Mouse (Mus musculus) midbrain, embryonic 10.5 days (tissue): ENCODE measurements around the gene Polr2j. TPM values are rescaled to one million over a fixed set of nuclear protein-coding genes. Genes with fewer than 3 reads are reported as not detected.
"Not testable (repeated sequence)": the region's sequence is repeated elsewhere in the genome, so short reads cannot be mapped to it uniquely, and the experiment has no call there.

ENCODE experiments used
- DNase-seq: peaks from one replicate; pipeline ENCODE4 v3.0.0-alpha.2; 2017; ENCODE audit warnings: low spot score
- H3K27ac ChIP-seq: fragments of 300-500 bp; sonication (generic); replicated peaks from 2 replicates; pipeline ENCODE4 v1.5.1; 2016; ENCODE audit warnings: mild to moderate bottlenecking
- H3K27me3 ChIP-seq: fragments of 300-500 bp; sonication (generic); 2 replicates; pipeline ENCODE4 v1.6.1; 2016; ENCODE audit warnings: low read depth, mild to moderate bottlenecking; ENCODE audit not compliant: poor library complexity, severe bottlenecking
- H3K36me3 ChIP-seq: fragments of 300-500 bp; sonication (generic); 2 replicates; pipeline ENCODE4 v1.6.1; 2016; ENCODE audit warnings: mild to moderate bottlenecking, moderate library complexity
- H3K4me1 ChIP-seq: fragments of 300-500 bp; sonication (generic); 2 replicates; pipeline ENCODE4 v1.6.1; 2016
- H3K4me3 ChIP-seq: fragments of 300-500 bp; sonication (generic); 2 replicates; pipeline ENCODE4 v1.5.1; 2016; ENCODE audit warnings: mild to moderate bottlenecking, moderate library complexity
- H3K9me3 ChIP-seq: fragments of 300-500 bp; sonication (generic); replicated peaks from 2 replicates; pipeline ENCODE4 v1.6.1; 2016; ENCODE audit warnings: mild to moderate bottlenecking
- WGBS: fragments of 180-500 bp; shearing (Covaris S2); methylation state at CpG from one replicate; pipeline ENCODE4 v1.1.7; 2016; 5-methylcytosine and 5-hydroxymethylcytosine counted together
- polyA plus RNA-seq: library from polyadenylated mRNA; unstranded; fragments of >200 nt; fragmentation: Nextera tagmentation; extraction: Ambion mirVana; gene quantifications from 2 replicates; pipeline ENCODE4 v1.2.1, GENCODE M21; 2016

Polr2j gene
- polyA plus RNA-seq, 1 experiment from 2014 or later, result 311 TPM

GRCm38 (mm10) chr5:136086290-136086689 lies 30.1 kb upstream of the Polr2j start:
- Histone ChIP-seq H3K9me3 (no peaks in the 10 kb centered on the region), H3K36me3 (no peaks in the 10 kb centered on the region), H3K27me3 (peaks cover 57% of the 10 kb centered on the region), H3K4me3 (no peak overlapping the region), H3K27ac (no peak overlapping the region), H3K4me1 (peaks cover 37% of the 10 kb centered on the region)
- 84% methylated on average over 8 of the region's 8 CpGs for WGBS
- DNase-seq, result no peak

GRCm38 (mm10) chr5:136088821-136089575 lies 27.4 kb upstream of the Polr2j start:
- Histone ChIP-seq H3K36me3 (no peaks in the 10 kb centered on the region), H3K27ac (no peak overlapping the region), H3K4me3 (no peak overlapping the region), H3K27me3 (peaks cover 55% of the 10 kb centered on the region), H3K9me3 (no peaks in the 10 kb centered on the region), H3K4me1 (peaks cover 28% of the 10 kb centered on the region)
- WGBS, result 14% methylated on average over 14 of the region's 14 CpGs
- no peak for DNase-seq

- no peaks in the 10 kb centered on the region for H3K36me3 ChIP-seq
- H3K9me3 ChIP-seq, result no peaks in the 10 kb centered on the region
- 68% methylated on average over 5 of the region's 5 CpGs for WGBS
- DNase-seq, result no peak
- no peak overlapping the region for H3K27ac ChIP-seq
- no peak overlapping the region for H3K4me3 ChIP-seq
- peaks cover 21% of the 10 kb centered on the region for H3K4me1 ChIP-seq
- peaks cover 26% of the 10 kb centered on the region for H3K27me3 ChIP-seq
Measured at GRCm38 (mm10) chr5:136091927-136092326, 24.5 kb upstream of the Polr2j start.

- no peaks in the 10 kb centered on the region for H3K9me3 ChIP-seq
- peaks cover 14% of the 10 kb centered on the region for H3K27me3 ChIP-seq
- WGBS, result 72% methylated on average over 8 of the region's 8 CpGs
- no peaks in the 10 kb centered on the region for H3K36me3 ChIP-seq
- no peak overlapping the region for H3K27ac ChIP-seq
- no peak overlapping the region for H3K4me3 ChIP-seq
- peaks cover 12% of the 10 kb centered on the region for H3K4me1 ChIP-seq
- no peak for DNase-seq
Measured at GRCm38 (mm10) chr5:136094249-136095010, 22.0 kb upstream of the Polr2j start.

GRCm38 (mm10) chr5:136095089-136095488 lies 21.3 kb upstream of the Polr2j start:
- Histone ChIP-seq H3K36me3 (no peaks in the 10 kb centered on the region), H3K27ac (no peak overlapping the region), H3K4me1 (peaks cover 12% of the 10 kb centered on the region), H3K9me3 (no peaks in the 10 kb centered on the region), H3K4me3 (no peak overlapping the region), H3K27me3 (peaks cover 10% of the 10 kb centered on the region; the same call in 1 of the 2 replicates)
- WGBS, result 74% methylated on average over 7 of the region's 7 CpGs
- no peak for DNase-seq

GRCm38 (mm10) chr5:136098536-136098935 lies 17.9 kb upstream of the Polr2j start:
- no peak for DNase-seq
- Histone ChIP-seq H3K36me3 (no peaks in the 10 kb centered on the region), H3K4me3 (no peak overlapping the region), H3K27ac (no peak overlapping the region), H3K27me3 (peaks cover 38% of the 10 kb centered on the region), H3K4me1 (peaks cover 30% of the 10 kb centered on the region), H3K9me3 (no peaks in the 10 kb centered on the region)
- WGBS, result 83% methylated on average over 10 of the region's 10 CpGs

GRCm38 (mm10) chr5:136102099-136102820 lies 14.2 kb upstream of the Polr2j start:
- H3K27ac ChIP-seq, result peak overlapping the region; percentile 68
- H3K4me1 ChIP-seq, result peaks cover 18% of the 10 kb centered on the region
- H3K27me3 ChIP-seq, result peaks cover 47% of the 10 kb centered on the region
- H3K9me3 ChIP-seq, result no peaks in the 10 kb centered on the region
- H3K4me3 ChIP-seq, result peak overlapping the region; percentile 49
- H3K36me3 ChIP-seq, result no peaks in the 10 kb centered on the region
- DNase-seq, result peak; percentile 79
- 8% methylated on average over 41 of the region's 41 CpGs for WGBS

- H3K9me3 ChIP-seq, result no peaks in the 10 kb centered on the region
- DNase-seq, result no peak
- H3K4me1 ChIP-seq, result peaks cover 18% of the 10 kb centered on the region
- no peak overlapping the region for H3K4me3 ChIP-seq
- no peak overlapping the region for H3K27ac ChIP-seq
- H3K27me3 ChIP-seq, result peaks cover 42% of the 10 kb centered on the region
- WGBS, result 84% methylated on average over 5 of the region's 5 CpGs
- no peaks in the 10 kb centered on the region for H3K36me3 ChIP-seq
Measured at GRCm38 (mm10) chr5:136104511-136104910, 11.9 kb upstream of the Polr2j start.

GRCm38 (mm10) chr5:136108486-136108885 lies 7.9 kb upstream of the Polr2j start:
- H3K27me3 ChIP-seq, result peaks cover 10% of the 10 kb centered on the region
- no peak for DNase-seq
- H3K9me3 ChIP-seq, result no peaks in the 10 kb centered on the region
- H3K27ac ChIP-seq, result no peak overlapping the region
- H3K4me3 ChIP-seq, result no peak overlapping the region
- WGBS, result 69% methylated on average over 2 of the region's 2 CpGs
- H3K36me3 ChIP-seq, result no peaks in the 10 kb centered on the region
- no peaks in the 10 kb centered on the region for H3K4me1 ChIP-seq

GRCm38 (mm10) chr5:136109042-136109441 lies 7.4 kb upstream of the Polr2j start:
- Histone ChIP-seq H3K9me3 (no peaks in the 10 kb centered on the region), H3K27me3 (peaks cover 5% of the 10 kb centered on the region), H3K27ac (no peak overlapping the region), H3K4me3 (no peak overlapping the region), H3K4me1 (no peaks in the 10 kb centered on the region), H3K36me3 (no peaks in the 10 kb centered on the region)
- 89% methylated on average over 3 of the region's 3 CpGs for WGBS
- no peak for DNase-seq

GRCm38 (mm10) chr5:136113546-136113945 lies 2.9 kb upstream of the Polr2j start:
- H3K27ac ChIP-seq, H3K4me3 ChIP-seq, H3K36me3 ChIP-seq, H3K9me3 ChIP-seq, DNase-seq, H3K27me3 ChIP-seq: not testable (repeated sequence)
- peaks cover 24% of the 10 kb centered on the region for H3K4me1 ChIP-seq
- WGBS, result 47% methylated on average over 4 of the region's 4 CpGs

GRCm38 (mm10) chr5:136116784-136117112 lies 317 bp downstream of the Polr2j start:
- WGBS, result under 1% methylated on average over 22 of the region's 22 CpGs
- no peak for DNase-seq
- Histone ChIP-seq H3K27me3 (no peaks in the 10 kb centered on the region), H3K36me3 (peaks cover 37% of the 10 kb centered on the region), H3K9me3 (no peaks in the 10 kb centered on the region), H3K27ac (peak overlapping the region; percentile 89), H3K4me3 (peak overlapping the region; percentile 91), H3K4me1 (peaks cover 24% of the 10 kb centered on the region)

- WGBS, result 89% methylated on average over 10 of the region's 10 CpGs
Measured at GRCm38 (mm10) chr5:136122165-136122564, 5.7 kb downstream of the Polr2j start.

More at GRCm38 (mm10) chr5:136122165-136122564, 5.7 kb downstream of the Polr2j start:
- Histone ChIP-seq H3K4me1 (peaks cover 11% of the 10 kb centered on the region), H3K27me3 (no peaks in the 10 kb centered on the region), H3K36me3 (peaks cover 82% of the 10 kb centered on the region), H3K27ac (no peak overlapping the region), H3K9me3 (no peaks in the 10 kb centered on the region), H3K4me3 (no peak overlapping the region)
- no peak for DNase-seq
